Mouse (Mus musculus) midbrain, postnatal 0 days (tissue): ENCODE results near the gene B3galt2. TPM values are rescaled to one million over a fixed set of nuclear protein-coding genes. Genes with fewer than 3 reads are reported as not detected.
"Not testable (repeated sequence)": the region's sequence is repeated elsewhere in the genome, so short reads cannot be mapped to it uniquely, and the experiment has no call there.

Source experiments
- ATAC-seq: fragments of 200-750 bp; cut with Nextera tagmentation; 2 replicates; pipeline ENCODE4 v1.8.0; 2017; ENCODE audit warnings: moderate number of reproducible peaks, mild to moderate bottlenecking, moderate TSS enrichment, moderate library complexity; ENCODE audit not compliant: low FRiP score
- DNase-seq: peaks from one replicate; pipeline ENCODE4 v3.0.0-alpha.2; 2015; ENCODE audit warnings: low spot score
- H3K27ac ChIP-seq: fragments of 300-500 bp; sonication (generic); 2 replicates; pipeline ENCODE4 v1.5.1; 2014; ENCODE audit warnings: low read depth, mild to moderate bottlenecking, low read length, mixed read lengths
- H3K27me3 ChIP-seq: fragments of 300-500 bp; sonication (generic); 2 replicates; pipeline ENCODE4 v1.6.1; 2014; ENCODE audit warnings: low read length, control low read depth, mixed read lengths; ENCODE audit not compliant: insufficient read depth
- H3K36me3 ChIP-seq: fragments of 300-500 bp; sonication (generic); 2 replicates; pipeline ENCODE4 v1.6.1; 2014; ENCODE audit warnings: low read length, control low read depth, mixed read lengths; ENCODE audit not compliant: insufficient read depth
- H3K4me1 ChIP-seq: fragments of 300-500 bp; sonication (generic); 2 replicates; pipeline ENCODE4 v1.6.1; 2014; ENCODE audit warnings: mild to moderate bottlenecking, control low read depth, antibody characterized with exemption, low read length, mixed read lengths; ENCODE audit not compliant: insufficient read depth
- H3K4me2 ChIP-seq: fragments of 300-500 bp; sonication (generic); 2 replicates; pipeline ENCODE4 v1.6.1; 2014; ENCODE audit warnings: low read depth, mild to moderate bottlenecking, low read length, mixed read lengths; ENCODE audit not compliant: poor library complexity, severe bottlenecking
- H3K4me3 ChIP-seq: fragments of 300-500 bp; sonication (generic); 2 replicates; pipeline ENCODE4 v1.5.1; 2014; ENCODE audit warnings: low read depth, mild to moderate bottlenecking, low read length, moderate library complexity
- H3K9ac ChIP-seq: fragments of 300-500 bp; sonication (generic); replicated peaks from 2 replicates; pipeline ENCODE4 v1.6.1; 2014; ENCODE audit warnings: mild to moderate bottlenecking, low read length, moderate library complexity, mixed read lengths; ENCODE audit not compliant: poor library complexity, severe bottlenecking
- H3K9me3 ChIP-seq: fragments of 300-500 bp; sonication (generic); 2 replicates; pipeline ENCODE4 v1.6.1; 2016; ENCODE audit warnings: low read length, control low read depth
- CTCF ChIP-seq: IDR thresholded peaks from 2 replicates; pipeline ENCODE4 v1.5.1; 2016; ENCODE audit warnings: antibody characterized with exemption, mild to moderate bottlenecking
- WGBS: fragments of 180-500 bp; shearing (Covaris S2); extraction: QIAGEN DNeasy Blood & Tissue Kit; methylation state at CpG from one replicate; pipeline ENCODE4 v1.1.7; 2014; 5-methylcytosine and 5-hydroxymethylcytosine counted together
- polyA plus RNA-seq: library from polyadenylated mRNA; unstranded; fragments of >200 nt; fragmentation: Nextera tagmentation; extraction: Ambion mirVana; gene quantifications from 2 replicates; pipeline ENCODE4 v1.2.1, GENCODE M21; 2015
- total RNA-seq: library from RNA; depleted of rRNA; stranded (reverse); fragments of >200 nt; gene quantifications from 2 replicates; pipeline ENCODE4 v1.2.3, GENCODE M21; 2014

B3galt2 gene
- total and polyA plus RNA-seq, 2 experiments from 2014 or later = 7.2 to 15.0 TPM

DNA sequence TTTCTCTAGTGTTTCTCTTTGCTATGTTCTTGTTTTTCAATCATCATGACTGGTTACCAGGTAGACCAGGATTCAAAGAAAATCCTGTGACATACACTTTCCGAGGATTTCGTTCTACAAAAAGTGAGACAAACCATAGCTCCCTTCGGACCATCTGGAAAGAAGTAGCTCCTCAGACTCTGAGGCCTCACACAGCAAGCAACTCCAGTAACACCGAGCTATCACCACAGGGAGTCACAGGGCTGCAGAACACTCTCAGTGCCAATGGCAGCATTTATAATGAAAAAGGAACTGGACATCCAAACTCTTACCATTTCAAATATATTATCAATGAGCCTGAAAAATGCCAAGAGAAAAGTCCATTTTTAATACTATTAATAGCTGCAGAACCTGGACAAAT, 5.8 kb downstream of the B3galt2 start:
- Histone ChIP-seq H3K36me3 (peaks cover 8% of the 10 kb centered on the region; the same call in 1 of the 2 replicates), H3K9me3 (no peaks in the 10 kb centered on the region), H3K4me2 (peak overlapping the region; percentile 47), H3K27ac (no peak overlapping the region), H3K27me3 (no peaks in the 10 kb centered on the region), H3K4me1 (no peaks in the 10 kb centered on the region), H3K4me3 (0 out of 2 replicates have a peak overlapping the region, but pooled peaks have one; percentile 14), H3K9ac (no peak overlapping the region)
- TF ChIP-seq CTCF = no peak
- no peak for ATAC-seq
- DNase-seq = no peak
- 60% methylated on average over 4 of the region's 4 CpGs for WGBS

DNA sequence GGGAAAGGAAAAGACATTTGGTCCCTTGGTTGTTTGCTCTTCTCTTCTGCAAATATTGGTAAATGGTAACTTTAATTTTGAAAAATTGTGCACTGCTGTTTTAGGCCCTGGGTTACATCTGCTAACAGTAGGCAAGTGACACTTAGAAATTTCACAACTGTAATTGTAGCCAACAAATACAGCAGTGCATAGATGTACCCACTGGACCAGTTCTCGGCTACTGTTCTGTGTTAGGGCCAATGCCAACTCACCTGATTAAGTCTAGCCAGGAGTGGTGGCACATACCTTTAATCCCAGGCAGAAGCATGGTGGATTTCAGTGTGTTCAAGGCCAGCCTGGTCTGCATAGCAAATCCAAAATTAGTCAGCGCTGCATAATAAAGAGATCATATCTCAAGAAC, 9.9 kb downstream of the B3galt2 start:
- Histone ChIP-seq H3K36me3 (peaks cover 8% of the 10 kb centered on the region; the same call in 1 of the 2 replicates), H3K27me3 (no peaks in the 10 kb centered on the region), H3K4me2 (no peak overlapping the region), H3K27ac (no peak overlapping the region), H3K9ac (no peak overlapping the region), H3K9me3 (no peaks in the 10 kb centered on the region), H3K4me3 (no peak overlapping the region), H3K4me1 (no peaks in the 10 kb centered on the region)
- TF ChIP-seq CTCF = no peak
- ATAC-seq = no peak
- 97% methylated on average over 2 of the region's 2 CpGs for WGBS
- no peak for DNase-seq

DNA sequence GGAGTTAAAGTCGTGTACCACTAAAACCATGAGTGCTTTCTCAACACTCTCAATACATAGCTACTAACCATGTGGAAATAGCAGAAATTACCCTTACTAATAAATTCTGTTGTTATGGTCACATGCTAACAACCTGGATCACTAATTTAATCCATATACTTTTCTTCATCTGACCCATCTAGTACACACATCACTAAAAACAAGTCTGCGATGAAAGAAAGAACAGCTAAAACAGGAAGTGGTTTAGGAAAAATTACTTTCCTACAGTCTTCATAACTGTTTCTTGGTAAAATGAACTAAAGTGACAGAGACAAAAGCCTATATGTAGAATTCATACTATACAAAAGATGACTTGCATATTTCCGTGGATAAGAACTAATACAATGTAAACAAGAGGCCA, 13.2 kb downstream of the B3galt2 start:
- Histone ChIP-seq H3K4me2 (no peak overlapping the region), H3K9ac (no peak overlapping the region), H3K9me3 (no peaks in the 10 kb centered on the region), H3K4me3 (no peak overlapping the region), H3K4me1 (no peaks in the 10 kb centered on the region), H3K27ac (no peak overlapping the region), H3K36me3 (peaks cover 8% of the 10 kb centered on the region; the same call in 1 of the 2 replicates), H3K27me3 (no peaks in the 10 kb centered on the region)
- DNase-seq (no peak), ATAC-seq (no peak)
- WGBS = 91% methylated on average over 3 of the region's 3 CpGs
- no peak for TF ChIP-seq CTCF

DNA sequence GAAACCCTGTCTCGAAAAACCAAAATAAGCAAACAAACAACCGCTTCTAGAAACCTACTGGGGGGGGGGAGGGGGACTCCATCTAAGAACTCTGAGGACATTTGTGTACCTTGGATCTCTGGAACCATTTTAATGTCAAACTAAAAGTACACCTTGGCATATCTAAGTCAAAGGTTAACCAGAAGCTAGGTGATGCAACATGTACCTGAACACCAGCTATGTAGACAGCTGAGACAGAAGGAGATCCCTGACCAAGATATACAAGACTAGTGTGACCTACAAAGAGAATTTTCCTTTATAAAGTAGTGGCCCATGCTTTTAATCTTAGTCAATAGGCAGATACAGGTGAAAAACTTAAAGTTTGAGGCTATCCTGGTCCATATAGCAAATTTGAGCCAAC, 22.7 kb downstream of the B3galt2 start:
- no peaks in the 10 kb centered on the region for H3K36me3 ChIP-seq
- no peaks in the 10 kb centered on the region for H3K9me3 ChIP-seq
- ATAC-seq (no peak), DNase-seq (no peak)
- no peaks in the 10 kb centered on the region for H3K27me3 ChIP-seq
- H3K27ac ChIP-seq = no peak overlapping the region
- H3K4me3 ChIP-seq = no peak overlapping the region
- TF ChIP-seq CTCF = no peak
- 95% methylated on average over 2 of the region's 2 CpGs for WGBS
- H3K4me1 ChIP-seq = no peaks in the 10 kb centered on the region
- no peak overlapping the region for H3K9ac ChIP-seq
- no peak overlapping the region for H3K4me2 ChIP-seq

DNA sequence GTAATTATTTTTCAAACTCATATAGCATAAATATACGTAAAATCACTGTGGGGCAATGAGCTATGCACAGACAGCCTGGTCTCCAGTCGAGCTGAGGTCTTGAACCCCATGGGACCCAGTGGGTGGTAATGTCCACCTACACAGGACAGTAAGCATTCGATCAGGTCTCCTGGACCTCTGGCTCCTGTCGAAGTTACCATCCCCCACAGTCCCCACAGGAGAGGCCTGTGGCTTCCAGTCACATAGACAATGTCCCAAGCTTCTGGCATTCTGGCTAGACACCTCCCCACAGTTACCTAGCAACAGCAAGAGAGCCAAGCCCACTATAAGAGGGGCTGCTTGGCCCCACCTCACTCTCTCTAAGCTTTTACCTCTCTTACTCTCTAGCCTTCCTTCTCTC, 24.3 kb downstream of the B3galt2 start:
- 88% methylated on average over 4 of the region's 4 CpGs for WGBS
- not testable (repeated sequence) for ATAC-seq, H3K9ac ChIP-seq, H3K9me3 ChIP-seq, H3K27me3 ChIP-seq, H3K4me2 ChIP-seq, H3K4me1 ChIP-seq, H3K27ac ChIP-seq, H3K36me3 ChIP-seq, H3K4me3 ChIP-seq, DNase-seq

DNA sequence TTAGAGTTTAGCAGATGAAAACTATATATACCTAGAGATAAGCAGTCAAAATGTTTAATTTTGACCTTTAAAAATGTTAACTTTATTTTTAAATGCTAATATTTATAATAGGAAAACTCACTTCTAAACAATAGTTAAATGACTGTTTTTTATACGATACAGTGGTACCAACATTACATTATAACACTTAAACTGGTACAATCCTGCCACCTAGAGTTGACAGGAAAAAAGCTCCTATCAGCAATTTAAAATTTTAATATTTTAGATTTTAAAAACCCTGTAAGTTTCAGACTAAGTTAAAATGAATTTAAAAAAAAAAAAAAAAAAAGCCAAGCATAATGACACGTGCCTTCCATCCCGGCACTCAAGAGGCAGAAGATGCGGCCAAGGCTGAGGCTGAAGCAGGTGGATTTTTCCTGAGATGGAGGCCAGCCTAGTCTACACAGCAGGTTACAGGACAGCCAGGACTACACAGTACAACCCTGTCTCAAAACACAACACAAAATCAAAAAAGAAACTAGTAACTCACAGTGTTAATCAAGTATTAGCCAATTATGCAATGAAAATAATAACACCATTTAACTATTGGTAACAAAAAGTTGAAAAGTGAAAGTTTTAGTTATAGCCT, 35.4 kb downstream of the B3galt2 start:
- Histone ChIP-seq H3K4me2 (no peak overlapping the region), H3K27me3 (no peaks in the 10 kb centered on the region), H3K4me3 (no peak overlapping the region), H3K27ac (no peak overlapping the region), H3K9me3 (no peaks in the 10 kb centered on the region), H3K9ac (no peak overlapping the region), H3K36me3 (0 out of 2 replicates have a peak, but pooled peaks cover 2% of the 10 kb centered on the region), H3K4me1 (no peaks in the 10 kb centered on the region)
- no peak for ATAC-seq
- WGBS = 83% methylated on average over 4 of the region's 4 CpGs
- TF ChIP-seq CTCF = peak; percentile 68
- peak; percentile 65 for DNase-seq
